Mouse (Mus musculus) G1E-ER4 (cell line): ENCODE results near the gene Mycbpap. TPM values are rescaled to one million over a fixed set of nuclear protein-coding genes. Genes with fewer than 3 reads are reported as not detected.

Experiments
- GATA1 ChIP-seq: IDR thresholded peaks from one replicate; pipeline ENCODE4 v1.8.0; 2012; ENCODE audit warnings: low read length, inconsistent platforms
- polyA plus RNA-seq: library from polyadenylated mRNA; stranded (reverse); fragments of >175 nt; gene quantifications from 2 replicates; pipeline ENCODE4 v1.2.3, GENCODE M21; 2012

Mycbpap gene
- polyA plus RNA-seq, 1 experiment, result not detected

- TF ChIP-seq GATA1, result no peak
These were observed 48.4 kb downstream of the Mycbpap start for GRCm38 (mm10) chr11:94472916-94473706.

- TF ChIP-seq GATA1, result no peak
These were observed 49.0 kb downstream of the Mycbpap start for GRCm38 (mm10) chr11:94472585-94472915.

GRCm38 (mm10) chr11:94471740-94472584 is 49.6 kb downstream of the Mycbpap start:
- TF ChIP-seq GATA1, result no peak

- no peak for TF ChIP-seq GATA1
These were observed 51.2 kb downstream of the Mycbpap start for GRCm38 (mm10) chr11:94470391-94470790.

- TF ChIP-seq GATA1, result no peak
These were observed 52.1 kb downstream of the Mycbpap start for GRCm38 (mm10) chr11:94469136-94470064.

GRCm38 (mm10) chr11:94468582-94469064 is 52.9 kb downstream of the Mycbpap start:
- no peak for TF ChIP-seq GATA1

GRCm38 (mm10) chr11:94466333-94466855 is 55.1 kb downstream of the Mycbpap start:
- TF ChIP-seq GATA1, result no peak

GRCm38 (mm10) chr11:94464170-94464569 is 57.4 kb downstream of the Mycbpap start:
- no peak for TF ChIP-seq GATA1

GRCm38 (mm10) chr11:94461856-94462255 is 59.7 kb downstream of the Mycbpap start:
- TF ChIP-seq GATA1, result no peak

GRCm38 (mm10) chr11:94457001-94457400 is 64.5 kb downstream of the Mycbpap start:
- no peak for TF ChIP-seq GATA1

GRCm38 (mm10) chr11:94456347-94456746 is 65.2 kb downstream of the Mycbpap start:
- no peak for TF ChIP-seq GATA1

- no peak for TF ChIP-seq GATA1
These were observed 66.3 kb downstream of the Mycbpap start for GRCm38 (mm10) chr11:94455161-94455820.

GRCm38 (mm10) chr11:94454756-94455155 is 66.8 kb downstream of the Mycbpap start:
- no peak for TF ChIP-seq GATA1

Other genes starting within 250 kb of the Mycbpap start
- gene Gm21885, start 239.9 kb downstream of the Mycbpap start, polyA plus RNA-seq, result not detected in 2 replicates
- gene Luc7l3, start 199.8 kb downstream of the Mycbpap start, polyA plus RNA-seq, result 24.5 and 34.4 TPM in 2 replicates
- 78.2 and 81.2 TPM in 2 replicates for gene Ankrd40, start 193.7 kb downstream of the Mycbpap start, polyA plus RNA-seq
- gene Abcc3, start 128.7 kb downstream of the Mycbpap start, polyA plus RNA-seq, result not detected in 2 replicates
- gene Cacna1g, start 47.5 kb downstream of the Mycbpap start, polyA plus RNA-seq, result not detected in 2 replicates
- gene Spata20, start 35.6 kb downstream of the Mycbpap start, polyA plus RNA-seq, result not detected in 2 replicates
- gene Epn3, start 21.8 kb downstream of the Mycbpap start, polyA plus RNA-seq, result not detected in 2 replicates
- 7.4 and 9.0 TPM in 2 replicates for gene Rsad1, start 27.5 kb upstream of the Mycbpap start, polyA plus RNA-seq
- not detected in 2 replicates for gene Chad, start 43.3 kb upstream of the Mycbpap start, polyA plus RNA-seq
- gene Acsf2, start 80.1 kb upstream of the Mycbpap start, polyA plus RNA-seq, result 0.08 and 0.17 TPM in 2 replicates
- gene Lrrc59, start 108.0 kb upstream of the Mycbpap start, polyA plus RNA-seq, result 189 and 198 TPM in 2 replicates
- gene Mrpl27, start 132.0 kb upstream of the Mycbpap start, polyA plus RNA-seq, result 108 and 114 TPM in 2 replicates
- gene Eme1, start 132.2 kb upstream of the Mycbpap start, polyA plus RNA-seq, result 31.3 and 44.4 TPM in 2 replicates
- 12.6 and 13.4 TPM in 2 replicates for gene Xylt2, start 155.8 kb upstream of the Mycbpap start, polyA plus RNA-seq
- gene Gm11541, start 182.8 kb upstream of the Mycbpap start, polyA plus RNA-seq, result not detected in 2 replicates
- 0.06 and 0.12 TPM in 2 replicates for gene Cdc34b, start 220.0 kb upstream of the Mycbpap start, polyA plus RNA-seq